Mouse (Mus musculus) erythroblast, embryonic 14.5 days (primary cell): ENCODE data around the gene Ms4a2.

ENCODE experiments used
- GATA1 ChIP-seq: IDR thresholded peaks from 2 replicates; pipeline ENCODE4 v1.6.1; 2012; ENCODE audit warnings: low read length, inconsistent platforms, mixed read lengths
- TAL1 ChIP-seq: IDR thresholded peaks from 3 replicates; pipeline ENCODE4 v1.6.1; 2012; ENCODE audit warnings: low read length, inconsistent platforms, mixed read lengths

GRCm38 (mm10) chr19:11649564-11649963, 26.0 kb upstream of the Ms4a2 start:
- TF ChIP-seq GATA1: no peak
- no peak for TF ChIP-seq TAL1
